Mouse (Mus musculus): ENCODE measurements at regions not wholly inside any gene's neighbourhood (a gene's known extent, or its start where the extent isn't known, plus 50 kb on each side); places are given as distances from the start of the nearest gene placed in this dataset.
A peak's percentile ranks its signal among the peaks of the same experiment; 100 is the strongest.

GRCm38 (mm10) chr2:147514748-147515147 lies 153.0 kb downstream of the Pax1 start:
- no peak for DNase-seq (ENCODE audit: low spot score in 2 of 2)

- DNase-seq (ENCODE audit: low spot score in 2 of 2), result no peak
Observed at GRCm38 (mm10) chr2:147503962-147504361, 142.2 kb downstream of the Pax1 start.

GRCm38 (mm10) chr2:147498731-147499130 lies 137.0 kb downstream of the Pax1 start:
- DNase-seq (ENCODE audit: low spot score in 2 of 2), result no peak

- DNase-seq (ENCODE audit: low spot score in 2 of 2), result no peak
Observed at GRCm38 (mm10) chr2:147455932-147456331, 94.2 kb downstream of the Pax1 start.

- DNase-seq (ENCODE audit: low spot score in 2 of 2), result peak; percentile 10 to 28
Observed at GRCm38 (mm10) chr2:147454362-147455257, 92.9 kb downstream of the Pax1 start.

All from frontal cortex, postnatal 14 days (tissue).